Mouse (Mus musculus): Measurements from ENCODE around the gene Rhno1.

GRCm38 (mm10) chr6:128389185-128389584 is 26.5 kb upstream of the Rhno1 start:
- no peak for TF ChIP-seq EP300 (IDR thresholded peaks at IDR 0.05)
- no peak for TF ChIP-seq CTCF (IDR thresholded peaks at IDR 0.05)

All from lung, postnatal 0 days (tissue).